Mouse (Mus musculus) adrenal gland, postnatal 10 days (tissue): ENCODE measurements at regions not wholly inside any gene's neighbourhood (a gene's known extent, or its start where the extent isn't known, plus 50 kb on each side); places are given as distances from the start of the nearest gene placed in this dataset.

Experiments used
- DNase-seq: peaks from one replicate; pipeline ENCODE4 v3.0.0; 2021; ENCODE audit warnings: mixed read lengths

DNA sequence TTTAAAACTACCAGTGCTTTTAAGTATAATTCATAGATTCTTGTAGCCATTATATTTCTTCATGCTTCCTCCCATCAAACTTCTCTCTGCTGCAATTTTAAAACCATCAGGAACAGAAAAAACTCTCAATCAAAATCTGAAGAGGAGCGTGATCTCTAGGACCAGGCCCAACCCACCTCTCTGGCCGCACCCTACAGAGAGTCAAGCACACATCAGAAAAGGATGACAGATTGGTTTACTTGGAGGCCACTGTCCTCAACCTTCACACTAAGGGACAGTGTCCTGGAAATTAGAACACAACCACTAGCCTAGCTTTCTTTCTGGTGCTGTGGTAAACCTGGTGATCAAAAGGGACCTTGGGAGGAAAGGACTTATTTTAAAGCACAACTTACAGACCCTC lies 342.7 kb upstream of the Map3k7 start:
- no peak for DNase-seq

DNA sequence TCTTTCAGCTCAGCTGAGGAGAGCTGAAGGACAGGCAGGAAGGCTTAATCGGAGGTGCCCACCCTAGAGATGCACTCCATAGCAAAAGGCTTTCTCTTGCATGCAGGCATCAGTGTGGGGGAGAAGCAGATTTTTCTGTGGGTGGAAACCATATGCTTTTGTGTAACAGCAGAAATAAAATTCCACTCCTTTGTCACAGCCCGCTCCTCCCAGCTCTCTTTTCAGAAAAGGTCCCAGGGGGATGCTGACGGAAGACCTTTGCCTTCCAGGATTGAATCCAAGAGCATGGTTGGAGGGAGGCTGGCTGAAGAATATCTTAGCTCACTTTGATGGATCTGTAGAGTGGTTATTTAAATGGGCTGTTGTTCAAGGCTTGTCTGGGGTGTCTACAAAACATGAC lies 336.8 kb upstream of the Map3k7 start:
- DNase-seq = peak; percentile 21

DNA sequence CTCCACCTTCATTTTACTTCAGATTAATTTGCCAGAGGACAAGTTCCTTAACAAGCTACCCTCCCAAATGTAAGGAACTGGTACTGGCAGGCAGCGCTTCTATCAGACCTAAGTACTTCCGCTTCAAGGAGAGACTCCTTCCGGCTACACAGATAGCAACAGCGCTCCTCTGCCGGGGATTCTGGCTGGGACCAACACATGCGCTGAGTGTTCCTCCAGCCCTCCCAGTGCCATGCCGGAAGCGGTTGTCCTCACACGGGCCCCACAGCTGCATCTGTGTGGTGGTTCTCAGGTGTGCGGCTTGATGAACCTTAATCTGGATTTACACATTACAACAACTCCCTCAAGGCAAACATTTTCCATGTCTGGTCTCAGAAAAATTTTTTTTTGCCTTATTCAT lies 336.1 kb upstream of the Map3k7 start:
- no peak for DNase-seq

DNA sequence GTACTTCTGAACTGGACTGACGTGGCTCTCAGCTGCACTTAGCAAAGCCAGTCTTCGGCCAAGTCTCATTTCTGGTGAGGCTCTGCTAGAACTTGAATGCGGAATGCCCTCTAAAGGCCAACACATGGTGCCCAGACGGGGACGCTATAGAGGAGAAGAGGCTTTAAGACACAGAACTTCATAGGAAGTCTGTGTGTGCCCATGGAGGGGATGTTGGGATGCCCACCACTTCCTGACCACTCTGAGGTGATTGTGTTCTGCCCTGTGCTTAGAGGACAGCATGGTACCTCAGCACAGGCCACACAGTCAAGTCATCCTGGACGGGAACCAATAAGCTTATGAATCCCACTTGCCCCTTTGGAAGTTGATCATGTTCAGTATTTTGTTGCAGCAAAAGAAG lies 325.3 kb upstream of the Map3k7 start:
- DNase-seq = no peak

DNA sequence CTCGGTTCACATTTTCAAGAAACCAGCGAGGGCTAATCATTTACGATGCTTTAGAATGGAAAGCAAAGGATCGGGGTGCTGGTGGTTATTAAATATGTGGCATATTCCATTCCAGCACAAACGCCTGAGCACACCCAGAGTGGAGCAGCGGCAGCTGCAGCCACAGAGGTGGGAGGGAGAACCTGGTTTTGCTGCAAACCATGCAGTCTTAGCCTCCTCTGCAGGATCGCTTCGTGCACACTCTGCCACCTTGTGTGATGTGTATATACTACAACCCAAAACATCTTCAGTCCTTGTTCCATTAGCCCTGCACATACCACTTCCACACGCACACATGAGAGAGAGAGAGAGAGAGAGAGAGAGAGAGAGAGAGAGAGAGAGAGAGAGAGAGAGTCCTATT lies 321.7 kb upstream of the Map3k7 start:
- DNase-seq = peak; percentile 23

DNA sequence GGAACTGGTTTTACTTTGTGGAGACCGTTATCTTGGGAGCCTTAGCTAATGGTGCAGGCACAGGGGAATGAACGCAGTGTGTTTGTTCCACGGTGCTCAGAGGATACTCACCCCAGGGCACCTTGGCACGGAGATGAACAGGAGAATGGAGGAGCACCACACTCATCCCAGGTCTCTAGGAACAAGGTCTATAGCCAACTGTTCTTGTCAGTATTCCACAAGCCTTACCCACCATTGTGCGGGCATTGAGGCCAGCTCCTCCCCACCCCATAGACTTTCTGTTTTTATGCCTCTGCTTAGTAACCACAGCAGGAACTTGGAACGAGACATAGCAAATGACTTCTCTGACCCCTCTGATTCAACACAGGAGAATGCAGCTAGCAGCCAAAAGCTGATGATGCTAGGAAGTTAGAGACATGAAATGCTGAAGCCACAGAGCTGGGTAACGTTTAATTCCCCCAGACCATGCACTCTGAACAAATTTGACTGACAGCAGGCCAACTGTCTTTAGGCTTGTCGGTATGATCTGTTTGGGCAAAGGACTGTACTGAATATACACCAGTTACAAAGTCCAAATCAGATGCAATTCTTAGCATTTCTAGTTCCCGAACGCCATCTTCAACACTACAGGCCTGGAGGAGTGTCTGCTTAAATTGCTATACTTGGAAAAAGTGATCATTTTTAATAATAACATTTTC lies 321.2 kb upstream of the Map3k7 start:
- peak; percentile 34 for DNase-seq

DNA sequence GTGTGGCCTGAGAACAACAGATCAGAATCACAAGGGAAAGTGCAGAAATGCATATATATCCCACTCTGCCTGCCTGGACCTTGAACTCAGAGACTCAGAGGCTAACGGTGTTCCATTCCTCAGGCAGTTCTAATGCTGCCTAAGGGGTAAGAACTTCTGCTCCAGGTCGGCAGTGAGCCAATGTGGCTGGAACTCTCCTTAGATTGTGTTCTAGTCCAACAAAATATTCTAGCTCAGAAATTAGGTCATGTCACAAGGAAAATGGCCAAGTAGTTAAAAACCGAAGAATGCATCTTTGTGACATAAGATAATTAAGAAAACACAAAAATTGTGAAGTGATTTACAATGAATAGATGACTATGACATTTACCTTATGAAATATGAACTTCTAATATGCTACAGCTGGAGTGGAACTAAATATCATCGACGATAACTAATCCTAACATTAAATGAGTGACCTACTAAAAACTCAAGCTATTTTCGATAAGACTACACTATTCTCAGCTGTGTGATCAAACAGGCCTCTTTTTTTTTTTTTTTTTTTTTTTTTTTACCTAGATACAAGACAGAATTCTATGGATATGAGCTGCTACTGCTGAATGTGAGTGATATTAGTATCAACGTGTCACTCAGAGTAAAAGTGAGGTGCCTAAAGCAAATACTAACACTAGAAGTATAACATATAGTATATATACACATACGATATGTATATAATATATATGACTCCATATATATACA lies 315.1 kb upstream of the Map3k7 start:
- peak; percentile 24 for DNase-seq

DNA sequence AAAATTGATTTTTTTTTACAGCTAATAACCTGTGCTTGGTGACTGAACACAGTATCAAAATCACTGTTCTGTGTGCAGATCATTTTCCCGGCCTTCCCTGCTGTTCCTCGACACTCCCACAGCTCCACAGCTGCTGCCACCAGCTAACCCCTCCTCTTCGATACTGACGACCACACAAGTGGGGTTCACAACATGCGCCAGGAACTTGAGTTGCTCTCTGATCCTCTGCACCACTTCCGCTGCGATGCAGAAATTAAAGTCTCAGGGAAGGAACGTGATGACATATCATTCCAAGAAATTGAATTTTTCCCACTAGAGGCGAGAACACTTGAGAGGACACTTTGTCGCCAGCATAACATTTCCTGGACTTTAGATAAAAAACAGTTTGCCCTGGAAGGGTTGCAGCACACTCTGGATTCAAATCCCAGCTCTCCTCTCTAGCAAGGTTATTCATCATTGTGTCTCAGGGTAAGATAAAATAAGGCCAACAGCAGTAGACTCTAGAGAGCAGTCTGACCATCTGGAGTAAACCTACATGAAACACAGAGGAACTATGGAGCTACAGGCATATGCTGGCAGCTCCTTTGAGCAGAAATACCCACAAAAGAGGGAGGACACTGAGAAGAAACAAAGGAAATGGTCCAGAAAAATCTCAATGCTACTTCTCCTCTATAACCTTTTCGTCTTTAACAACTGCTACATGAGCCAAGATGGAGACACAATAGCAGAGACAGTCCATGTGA lies 308.4 kb upstream of the Map3k7 start:
- no peak for DNase-seq

DNA sequence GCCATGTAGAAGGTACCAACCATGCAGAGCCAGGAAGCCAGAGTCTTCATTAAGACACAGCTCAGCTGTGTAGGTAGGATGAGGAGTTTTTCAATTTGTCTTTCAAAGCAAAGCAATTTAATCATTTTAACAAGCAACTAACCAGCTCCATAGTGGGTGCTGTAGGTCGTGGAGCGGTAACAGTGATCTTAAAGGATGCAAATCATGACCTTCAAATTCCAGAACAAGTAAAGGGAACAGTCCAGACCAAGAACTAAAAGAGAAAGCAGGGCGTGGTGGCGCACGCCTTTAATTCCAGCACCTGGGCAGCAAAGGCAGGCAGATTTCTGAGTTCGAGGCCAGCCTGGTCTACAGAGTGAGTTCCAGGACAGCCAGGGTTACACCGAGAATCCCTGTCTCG lies 307.8 kb upstream of the Map3k7 start:
- no peak for DNase-seq

DNA sequence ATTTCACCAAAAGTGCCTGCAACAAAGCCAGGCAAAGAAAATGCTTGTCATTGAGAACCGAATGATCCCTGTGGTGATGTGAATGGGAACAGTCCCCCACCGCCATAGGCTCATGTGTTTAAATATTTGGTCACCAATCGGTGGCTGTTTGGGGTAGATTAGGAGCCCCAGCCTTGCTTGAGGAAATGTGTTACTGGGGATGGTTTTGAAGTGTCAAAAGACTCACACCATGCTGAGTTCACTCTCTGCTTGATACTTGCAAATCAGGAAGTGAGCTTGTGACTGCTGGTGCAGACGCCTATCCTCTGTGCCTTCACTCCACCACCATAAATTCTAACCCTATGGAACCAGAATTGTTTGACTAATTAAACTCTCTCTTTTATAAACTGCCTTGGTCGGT lies 305.1 kb upstream of the Map3k7 start:
- no peak for DNase-seq

DNA sequence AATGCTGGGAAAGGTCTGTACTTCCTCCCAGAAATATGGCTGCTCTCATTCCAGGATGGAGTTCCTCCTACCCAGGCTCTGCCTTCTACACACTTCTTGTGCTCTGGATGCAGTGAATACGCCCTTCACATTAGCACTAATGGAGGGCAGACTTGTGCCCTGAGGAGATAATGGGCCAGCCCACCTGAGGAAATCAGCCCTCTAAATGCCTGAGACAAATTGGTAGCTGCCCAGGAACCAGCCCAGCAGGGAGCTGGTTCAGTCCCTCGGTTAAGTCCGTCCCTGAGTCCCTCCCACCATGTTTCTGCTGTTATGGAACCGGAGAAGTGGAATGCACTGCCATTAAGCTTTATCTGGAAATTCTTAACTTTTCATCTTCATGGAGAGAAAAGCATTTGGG lies 303.0 kb upstream of the Map3k7 start:
- no peak for DNase-seq

DNA sequence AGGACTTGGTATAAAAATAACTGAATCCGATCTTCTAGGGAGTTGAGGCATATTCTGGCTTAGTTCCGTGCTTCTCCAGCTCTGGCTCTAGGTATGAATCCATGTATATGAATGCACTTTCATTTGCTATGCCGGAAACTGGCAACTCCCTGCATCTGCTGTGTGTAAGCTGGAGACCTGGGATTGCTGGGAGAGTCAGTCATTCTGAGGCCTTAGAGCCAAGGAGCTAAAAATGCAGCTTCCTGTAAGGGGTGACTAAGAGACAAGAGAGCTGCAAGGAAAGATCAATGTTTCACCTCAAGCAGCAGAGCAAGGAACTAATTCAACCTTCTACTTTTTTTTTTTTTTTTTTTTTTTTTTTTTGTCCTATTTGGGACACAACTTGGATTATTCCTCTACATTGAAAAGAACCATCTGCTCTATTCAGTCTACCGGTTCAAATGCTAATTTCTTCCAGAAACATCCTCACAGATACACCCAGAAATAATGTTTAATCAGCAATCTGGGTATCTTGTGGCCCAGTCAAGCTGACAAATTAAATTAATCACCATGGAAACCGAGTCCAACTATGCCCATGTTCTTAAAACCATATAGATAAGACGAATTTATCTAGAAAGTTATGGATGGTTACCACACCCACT lies 292.2 kb upstream of the Map3k7 start:
- no peak for DNase-seq

DNA sequence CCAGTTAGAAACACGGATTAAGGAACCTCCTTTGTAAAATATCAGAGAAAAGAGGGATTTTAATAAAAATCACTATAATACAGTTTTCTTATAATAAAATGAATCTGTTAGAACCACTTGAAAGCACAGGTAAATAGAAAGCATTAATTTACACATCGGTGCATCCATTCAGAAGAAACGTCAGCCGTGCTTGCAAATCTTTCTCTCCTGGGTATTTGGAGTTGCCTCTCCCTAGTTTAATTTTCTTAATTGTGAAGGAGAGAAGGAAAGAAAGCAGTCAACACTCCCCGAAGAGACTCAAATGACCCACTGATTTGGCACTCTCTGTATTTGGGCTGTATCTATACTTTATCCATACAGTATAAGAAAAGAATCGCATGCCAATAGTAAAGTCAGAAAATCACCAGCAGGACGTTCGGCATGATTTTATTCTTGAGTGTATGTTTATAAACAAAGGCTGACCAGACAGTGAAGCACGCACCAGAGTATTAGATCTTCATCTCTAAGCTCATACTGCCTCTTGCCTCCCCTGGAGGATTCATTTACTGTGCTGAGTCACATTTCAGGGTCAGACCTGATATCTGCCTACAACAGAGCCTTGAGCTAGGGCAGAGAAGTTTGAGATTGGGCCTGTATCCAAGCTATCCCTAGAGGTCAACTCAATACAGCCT lies 291.6 kb upstream of the Map3k7 start:
- DNase-seq = no peak

DNA sequence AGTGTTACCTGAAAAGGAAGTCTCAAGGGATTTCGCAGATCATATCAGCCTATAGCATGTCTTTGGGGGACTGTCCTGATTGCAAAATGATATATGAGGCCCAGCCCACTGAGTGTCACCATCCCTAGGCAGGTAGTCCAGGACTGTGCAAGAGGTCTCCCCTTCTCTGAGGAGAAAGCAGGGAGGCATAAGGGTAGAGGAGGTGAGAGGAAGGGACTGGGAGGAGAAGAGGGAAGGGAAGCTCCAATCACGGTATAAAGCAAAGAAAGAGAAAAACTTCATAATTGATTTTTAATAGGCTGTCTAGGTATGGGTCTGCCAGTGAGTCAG lies 291.1 kb upstream of the Map3k7 start:
- DNase-seq = no peak

DNA sequence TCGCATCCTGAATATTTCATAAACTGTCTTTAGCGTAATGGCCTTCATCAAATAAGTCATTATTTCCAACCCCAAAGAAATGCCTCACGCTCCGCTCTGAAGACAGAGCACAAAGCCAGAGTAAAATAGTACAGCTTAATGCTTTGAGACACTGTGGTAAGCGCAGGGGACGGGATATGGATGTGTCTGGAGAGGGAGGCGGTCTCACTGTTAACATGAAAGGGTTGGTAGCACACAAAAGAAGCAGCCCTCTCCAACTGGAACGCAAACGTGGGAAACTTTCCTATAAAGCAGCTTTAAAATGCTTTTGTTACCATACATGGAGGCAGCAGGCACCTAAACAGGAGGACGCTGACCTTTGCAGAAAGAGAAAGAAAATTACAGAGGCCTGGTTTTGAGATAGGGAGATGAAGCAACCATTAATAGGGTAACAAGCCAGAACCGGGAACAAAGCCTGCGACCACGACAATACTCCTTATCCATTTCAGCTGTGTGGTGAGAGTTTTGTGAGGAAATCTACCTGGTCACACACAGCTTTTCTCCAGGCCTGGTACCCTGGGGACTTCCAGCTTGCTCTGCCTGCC lies 284.8 kb upstream of the Map3k7 start:
- DNase-seq = no peak

DNA sequence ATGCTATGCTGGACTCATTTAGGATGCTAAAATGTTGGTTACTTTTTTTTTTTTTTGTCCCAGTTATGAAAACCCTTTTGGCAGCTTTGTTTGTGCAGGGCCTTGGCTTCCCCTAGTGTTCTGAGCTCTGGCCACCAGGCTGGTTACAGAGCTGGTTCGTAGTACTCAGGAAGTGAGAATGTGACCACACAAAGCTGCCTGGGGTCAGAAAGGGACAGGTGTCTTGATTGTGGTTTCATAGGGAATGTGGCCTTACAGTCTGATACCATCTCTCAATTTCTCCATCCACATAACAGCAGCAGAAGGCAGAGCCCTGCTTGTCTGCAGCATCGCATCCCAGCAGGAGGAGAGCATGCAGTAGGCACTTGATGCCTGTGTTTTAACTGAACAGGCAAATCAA lies 282.9 kb upstream of the Map3k7 start:
- DNase-seq = no peak

DNA sequence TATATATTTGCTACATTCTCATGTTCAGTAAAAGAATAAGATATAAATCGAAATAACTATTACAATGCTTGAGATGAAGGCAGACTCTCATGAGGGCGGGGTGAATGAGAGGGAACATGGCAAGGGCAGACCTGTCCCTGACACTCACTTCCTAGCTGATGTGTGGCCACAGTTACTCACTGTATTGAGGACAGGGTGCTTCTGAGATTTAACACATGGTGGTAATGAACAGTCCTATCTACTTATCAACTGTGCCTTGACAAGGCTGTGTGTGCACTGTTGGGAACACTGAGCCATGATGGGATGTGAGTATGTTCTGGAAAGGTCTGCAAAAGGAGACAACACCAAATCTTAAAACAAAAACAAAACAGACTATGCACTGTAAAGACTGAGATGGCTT lies 274.8 kb upstream of the Map3k7 start:
- no peak for DNase-seq

DNA sequence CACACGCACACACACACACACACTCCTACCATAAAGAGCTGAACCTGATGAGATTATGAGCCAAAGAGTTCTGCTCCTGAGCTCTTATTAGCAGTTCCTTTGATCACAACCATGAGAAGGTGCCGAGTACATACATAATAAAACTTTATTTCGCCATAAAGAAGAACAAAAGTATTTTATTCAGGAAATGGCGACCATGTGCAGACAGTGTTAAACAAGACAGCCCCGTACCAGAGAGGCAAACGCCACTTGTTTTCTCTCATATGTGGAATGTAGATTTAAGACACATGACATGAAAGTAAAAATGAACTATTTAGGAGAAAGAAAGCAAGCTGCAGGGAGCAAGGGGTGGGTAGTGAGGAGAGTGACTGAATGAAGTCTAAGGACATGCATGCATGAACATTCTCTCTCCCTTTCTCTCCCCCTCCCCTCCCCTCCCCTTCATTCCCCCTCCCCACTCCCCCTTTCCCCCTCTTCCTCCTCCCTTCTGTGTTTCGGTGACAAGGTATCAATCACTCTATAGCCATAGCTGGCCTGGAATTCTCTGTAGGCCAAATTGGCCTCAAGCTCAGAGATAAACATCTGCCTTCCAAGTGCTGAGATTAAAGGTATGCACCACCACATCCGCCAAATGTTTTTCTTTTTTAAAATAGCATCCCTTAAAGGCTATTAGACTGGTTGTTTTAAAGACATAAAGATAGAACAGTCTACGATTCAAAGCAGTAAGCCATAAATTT lies 266.0 kb upstream of the Map3k7 start:
- DNase-seq = no peak

DNA sequence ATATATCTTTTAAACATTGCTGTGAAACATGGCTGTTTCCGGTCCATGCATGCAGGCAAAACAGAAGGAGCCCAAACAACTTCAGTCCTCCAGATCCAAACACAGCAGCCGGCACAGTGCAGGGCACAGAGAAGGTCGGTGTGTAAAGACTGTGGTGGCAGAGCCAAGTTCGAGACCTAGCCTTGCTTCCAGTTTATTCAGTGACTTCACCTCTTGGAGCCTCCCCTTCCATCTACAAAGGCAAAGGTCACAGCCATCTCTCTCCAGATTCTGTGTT lies 265.5 kb upstream of the Map3k7 start:
- no peak for DNase-seq

DNA sequence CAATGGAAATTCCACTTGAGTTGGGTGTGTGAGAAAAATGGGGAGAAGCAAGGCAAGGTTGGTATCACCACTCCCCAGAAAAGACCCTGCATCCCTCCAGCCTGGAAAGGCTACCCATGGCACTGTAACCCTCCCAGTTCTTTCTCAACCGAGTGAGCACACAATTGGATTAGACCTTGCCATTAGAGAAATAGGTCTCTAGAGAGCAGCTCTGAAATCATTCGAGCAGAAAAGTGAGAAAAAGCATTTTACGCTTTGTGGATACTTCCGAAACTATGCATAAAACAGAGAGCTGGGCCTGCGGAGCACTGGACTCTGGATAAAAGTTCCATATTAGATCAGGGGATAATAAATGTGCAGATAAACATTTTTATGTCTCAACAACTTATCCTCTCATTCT lies 264.6 kb upstream of the Map3k7 start:
- DNase-seq = no peak

DNA sequence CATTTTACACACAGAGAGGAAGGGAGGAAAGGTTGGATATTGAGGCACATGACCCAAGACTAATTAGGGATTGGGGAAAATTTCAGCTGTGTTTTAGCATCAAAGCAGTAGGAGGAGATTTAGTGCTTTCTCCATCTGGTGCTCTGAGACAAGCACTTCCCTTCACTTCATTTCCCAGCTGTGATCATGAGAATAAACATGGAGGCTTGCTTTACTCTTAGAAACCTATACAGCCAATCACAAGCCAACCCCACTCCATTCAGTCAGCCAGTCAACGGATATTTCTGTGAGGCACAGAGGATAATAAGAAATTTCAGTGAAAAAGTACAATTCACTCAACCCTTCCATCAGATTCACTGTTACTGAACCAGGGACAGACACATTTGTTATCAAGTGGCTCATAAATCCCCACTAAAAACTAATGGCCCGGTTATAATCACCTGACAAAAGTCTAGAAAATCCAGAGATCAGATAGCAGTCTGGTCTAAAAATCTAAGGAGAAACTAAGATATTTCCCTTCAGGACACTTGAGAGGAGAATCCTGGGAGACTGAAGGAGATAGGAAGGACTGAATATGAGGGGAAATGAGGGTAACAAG lies 249.7 kb upstream of the Map3k7 start:
- DNase-seq = no peak
